Mouse (Mus musculus) forebrain, postnatal 0 days (tissue): ENCODE data around the gene Gmnn. TPM values are rescaled to one million over a fixed set of nuclear protein-coding genes. Genes with fewer than 3 reads are reported as not detected.

Experiments used
- ATAC-seq: fragments of 200-750 bp; cut with Nextera tagmentation; 2 replicates; pipeline ENCODE4 v1.8.0; 2017; ENCODE audit warnings: mild to moderate bottlenecking, moderate library complexity
- DNase-seq: peaks from one replicate; pipeline ENCODE4 v3.0.0-alpha.2; 2015
- H3K27ac ChIP-seq: fragments of 300-500 bp; sonication (generic); 2 replicates; pipeline ENCODE4 v1.5.1; 2014; ENCODE audit warnings: low read depth, mild to moderate bottlenecking, antibody characterized with exemption, low read length, moderate library complexity, mixed read lengths
- H3K27me3 ChIP-seq: fragments of 300-500 bp; sonication (generic); 2 replicates; pipeline ENCODE4 v1.6.1; 2014; ENCODE audit warnings: mild to moderate bottlenecking, low read length, mixed read lengths; ENCODE audit not compliant: insufficient read depth
- H3K36me3 ChIP-seq: fragments of 300-500 bp; sonication (generic); 2 replicates; pipeline ENCODE4 v1.6.1; 2014; ENCODE audit warnings: mild to moderate bottlenecking, moderate library complexity; ENCODE audit not compliant: insufficient read depth
- H3K4me1 ChIP-seq: fragments of 300-500 bp; sonication (generic); 2 replicates; pipeline ENCODE4 v1.6.1; 2014; ENCODE audit warnings: antibody characterized with exemption; ENCODE audit not compliant: insufficient read depth
- H3K4me2 ChIP-seq: fragments of 300-500 bp; sonication (generic); 2 replicates; pipeline ENCODE4 v1.6.1; 2014; ENCODE audit warnings: low read depth, mild to moderate bottlenecking, moderate library complexity
- H3K4me3 ChIP-seq: fragments of 300-500 bp; sonication (generic); 2 replicates; pipeline ENCODE4 v1.5.1; 2014; ENCODE audit warnings: low read depth, low read length, mixed read lengths
- H3K9ac ChIP-seq: fragments of 300-500 bp; sonication (generic); 2 replicates; pipeline ENCODE4 v1.6.1; 2014; ENCODE audit warnings: mild to moderate bottlenecking
- H3K9me3 ChIP-seq: fragments of 300-500 bp; sonication (generic); 2 replicates; pipeline ENCODE4 v1.6.1; 2016; ENCODE audit warnings: low read length
- CTCF ChIP-seq: sonication (generic); IDR thresholded peaks from 2 replicates; pipeline ENCODE4 v1.5.1; 2016; ENCODE audit warnings: antibody characterized with exemption, control low read depth, low read depth
- WGBS: fragments of 180-500 bp; shearing (Covaris S2); extraction: QIAGEN DNeasy Blood & Tissue Kit; methylation state at CpG from one replicate; pipeline ENCODE4 v1.1.7; 2014; 5-methylcytosine and 5-hydroxymethylcytosine counted together
- polyA plus RNA-seq: library from polyadenylated mRNA; unstranded; fragments of >200 nt; fragmentation: Nextera tagmentation; extraction: Ambion mirVana; gene quantifications from 2 replicates; pipeline ENCODE4 v1.2.1, GENCODE M21; 2015
- total RNA-seq: library from RNA; depleted of rRNA; stranded (reverse); fragments of >200 nt; gene quantifications from 2 replicates; pipeline ENCODE4 v1.2.3, GENCODE M21; 2014

The Gmnn gene
- total and polyA plus RNA-seq, 2 experiments from 2014 or later = 5.5 to 12.9 TPM

DNA sequence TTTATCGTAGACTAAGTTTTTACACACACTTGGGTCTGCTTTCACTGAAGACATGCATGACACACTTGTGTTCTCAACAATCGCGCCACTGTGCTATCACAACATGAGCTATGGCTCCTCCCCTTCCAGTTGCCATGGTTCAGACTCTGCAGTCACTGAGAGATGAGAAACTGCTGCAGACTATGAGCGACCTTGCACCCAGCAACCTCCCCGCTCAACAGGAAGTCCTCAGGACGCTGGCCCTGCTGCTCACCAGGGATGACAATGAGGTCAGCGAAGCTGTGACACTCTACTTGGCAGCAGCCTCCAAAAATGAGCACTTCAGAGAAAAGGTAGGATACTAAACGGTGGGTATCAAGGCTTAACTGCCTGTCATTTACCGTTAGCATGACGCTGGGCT, 40.2 kb downstream of the Gmnn start:
- ATAC-seq (no peak), DNase-seq (no peak)
- H3K27me3 ChIP-seq = no peaks in the 10 kb centered on the region
- H3K4me3 ChIP-seq = no peak overlapping the region
- H3K36me3 ChIP-seq = peaks cover 38% of the 10 kb centered on the region
- WGBS = 85% methylated on average over 10 of the region's 10 CpGs
- H3K9me3 ChIP-seq = no peaks in the 10 kb centered on the region
- no peaks in the 10 kb centered on the region for H3K4me1 ChIP-seq
- no peak overlapping the region for H3K4me2 ChIP-seq
- H3K9ac ChIP-seq = no peak overlapping the region
- no peak for TF ChIP-seq CTCF
- no peak overlapping the region for H3K27ac ChIP-seq

DNA sequence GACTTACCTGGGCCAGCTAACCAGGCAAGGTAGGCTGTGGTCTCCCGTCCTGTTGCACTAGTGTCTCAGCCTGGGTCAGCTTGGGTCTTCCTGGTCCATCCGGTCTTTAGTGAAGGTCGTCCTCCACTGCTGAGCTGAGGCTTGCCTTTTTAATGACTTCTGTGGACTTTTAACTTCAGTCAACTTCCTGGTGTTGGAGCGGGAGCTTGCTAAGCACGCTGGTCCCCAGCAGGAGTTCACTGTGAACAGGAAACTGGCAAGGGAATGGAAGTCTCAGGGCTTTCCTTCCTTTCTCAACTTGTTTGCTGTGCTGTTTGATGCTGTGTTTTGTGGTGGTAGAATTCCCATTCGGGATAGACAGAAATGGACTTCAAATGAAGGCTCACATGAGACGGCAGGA, 44.0 kb downstream of the Gmnn start:
- Histone ChIP-seq H3K4me3 (no peak overlapping the region), H3K4me1 (no peaks in the 10 kb centered on the region), H3K27ac (no peak overlapping the region), H3K36me3 (peaks cover 51% of the 10 kb centered on the region), H3K4me2 (no peak overlapping the region), H3K27me3 (no peaks in the 10 kb centered on the region), H3K9ac (no peak overlapping the region), H3K9me3 (no peaks in the 10 kb centered on the region)
- TF ChIP-seq CTCF = no peak
- no peak for ATAC-seq
- DNase-seq = no peak
- WGBS = 84% methylated on average over 7 of the region's 7 CpGs

DNA sequence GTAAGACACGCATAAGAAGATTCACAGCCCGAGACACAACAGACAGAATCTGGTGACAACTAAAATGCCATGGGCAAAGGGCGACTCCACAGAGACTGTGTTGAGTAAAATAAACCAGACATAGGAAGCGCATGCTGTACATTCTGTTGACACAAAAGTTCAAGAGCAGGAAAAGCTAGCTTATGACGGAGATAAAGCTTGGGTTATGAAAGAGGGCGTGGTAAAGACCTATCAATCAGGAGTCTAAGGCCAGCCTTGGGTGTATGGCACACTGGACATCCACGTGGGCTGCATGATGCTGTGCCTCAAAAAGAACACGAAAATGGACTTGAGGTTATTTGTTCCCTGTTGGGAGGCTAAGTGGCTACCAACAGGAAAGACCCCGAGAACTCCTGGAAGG, 45.3 kb downstream of the Gmnn start:
- no peak overlapping the region for H3K4me3 ChIP-seq
- 86% methylated on average over 9 of the region's 9 CpGs for WGBS
- no peak overlapping the region for H3K27ac ChIP-seq
- H3K9me3 ChIP-seq = no peaks in the 10 kb centered on the region
- H3K4me1 ChIP-seq = no peaks in the 10 kb centered on the region
- DNase-seq (no peak), ATAC-seq (no peak)
- H3K4me2 ChIP-seq = no peak overlapping the region
- TF ChIP-seq CTCF = no peak
- H3K36me3 ChIP-seq = peaks cover 47% of the 10 kb centered on the region
- H3K27me3 ChIP-seq = no peaks in the 10 kb centered on the region
- no peak overlapping the region for H3K9ac ChIP-seq

DNA sequence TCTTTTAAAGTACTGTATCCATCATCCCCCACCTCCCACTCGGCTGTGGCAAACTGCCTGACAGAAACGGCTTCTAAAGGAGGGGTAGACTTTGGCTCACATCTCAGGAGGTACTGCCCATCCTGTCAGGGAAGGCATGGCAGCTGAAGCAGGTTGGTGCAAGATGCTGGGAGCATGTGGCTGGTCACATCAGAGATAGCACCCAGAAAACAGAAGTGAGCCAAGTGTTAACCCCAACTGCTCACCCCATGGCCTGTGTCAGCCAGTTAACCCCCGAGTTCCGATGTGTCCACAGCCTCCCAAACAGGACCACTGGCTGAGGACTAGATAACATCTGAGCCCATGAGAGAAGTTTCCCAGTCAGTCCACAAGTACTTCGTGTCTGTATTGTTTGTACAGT, 46.1 kb downstream of the Gmnn start:
- Histone ChIP-seq H3K27me3 (no peaks in the 10 kb centered on the region), H3K27ac (no peak overlapping the region), H3K36me3 (peaks cover 47% of the 10 kb centered on the region), H3K4me2 (no peak overlapping the region), H3K9ac (no peak overlapping the region), H3K4me1 (no peaks in the 10 kb centered on the region), H3K4me3 (no peak overlapping the region), H3K9me3 (no peaks in the 10 kb centered on the region)
- ATAC-seq (no peak), DNase-seq (no peak)
- 66% methylated on average over 5 of the region's 5 CpGs for WGBS
- no peak for TF ChIP-seq CTCF

DNA sequence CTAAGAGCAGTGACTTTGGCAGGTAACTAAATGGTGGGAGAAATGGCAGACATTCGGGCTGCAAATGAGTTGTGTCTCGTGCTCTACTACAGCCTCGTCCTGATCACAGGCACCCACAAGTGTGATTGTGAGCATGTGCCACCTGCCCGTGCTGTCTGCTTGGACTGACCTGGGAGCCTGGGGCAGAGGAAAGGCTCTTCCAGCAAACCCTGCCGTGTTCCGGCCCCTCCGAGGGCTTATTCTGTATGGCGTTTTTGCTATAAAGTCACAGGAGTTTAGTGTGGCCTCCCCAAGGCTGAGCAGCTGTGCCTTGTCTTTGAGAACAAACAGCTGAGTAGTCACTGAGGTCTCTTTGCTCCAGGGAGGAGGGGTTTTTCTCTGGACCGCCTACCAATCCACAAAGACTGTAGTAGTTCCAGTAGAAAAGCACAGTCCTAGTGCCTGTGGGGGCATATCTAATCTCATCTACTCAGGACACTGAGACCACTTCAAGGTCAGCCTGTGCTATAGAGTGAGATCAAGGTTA, 47.3 kb downstream of the Gmnn start:
- no peak overlapping the region for H3K4me2 ChIP-seq
- H3K27ac ChIP-seq = no peak overlapping the region
- H3K4me3 ChIP-seq = no peak overlapping the region
- no peak for TF ChIP-seq CTCF
- no peak for ATAC-seq
- DNase-seq = no peak
- no peaks in the 10 kb centered on the region for H3K27me3 ChIP-seq
- 87% methylated on average over 9 of the region's 9 CpGs for WGBS
- H3K36me3 ChIP-seq = peaks cover 50% of the 10 kb centered on the region
- H3K4me1 ChIP-seq = no peaks in the 10 kb centered on the region
- no peak overlapping the region for H3K9ac ChIP-seq
- no peaks in the 10 kb centered on the region for H3K9me3 ChIP-seq

DNA sequence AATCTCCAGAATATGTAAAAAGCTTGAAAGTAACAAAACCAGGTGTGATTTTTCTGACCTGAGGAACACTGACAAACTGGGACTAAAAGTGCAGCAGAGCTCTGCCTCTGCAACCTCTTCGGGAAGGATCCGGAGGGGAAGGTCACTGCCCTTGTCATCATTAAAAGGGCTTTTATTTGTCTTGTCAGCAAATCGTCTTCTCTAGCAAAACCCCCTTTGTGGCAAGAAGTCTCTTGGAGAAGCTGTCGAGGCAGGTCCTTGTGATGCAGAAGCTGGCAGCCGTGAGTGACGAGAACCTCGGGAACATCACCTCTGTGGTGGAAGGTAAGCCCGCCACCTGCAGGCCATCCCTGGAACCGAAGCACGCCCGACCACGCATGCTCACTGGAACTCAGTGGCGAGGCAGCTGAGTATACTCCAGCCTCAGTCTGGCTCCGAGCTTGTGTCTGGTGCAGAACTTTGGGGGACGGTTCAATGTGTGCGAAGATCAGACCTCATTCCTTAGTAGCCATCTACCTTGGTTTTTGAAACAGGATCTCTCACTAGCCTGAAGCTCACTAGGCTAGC, 48.2 kb downstream of the Gmnn start:
- H3K9me3 ChIP-seq = no peaks in the 10 kb centered on the region
- DNase-seq = peak; percentile 90
- H3K9ac ChIP-seq = no peak overlapping the region
- no peaks in the 10 kb centered on the region for H3K27me3 ChIP-seq
- H3K4me2 ChIP-seq = peak overlapping the region; percentile 32
- peak; percentile 94 for TF ChIP-seq CTCF
- H3K27ac ChIP-seq = no peak overlapping the region
- H3K36me3 ChIP-seq = peaks cover 45% of the 10 kb centered on the region
- no peaks in the 10 kb centered on the region for H3K4me1 ChIP-seq
- no peak overlapping the region for H3K4me3 ChIP-seq
- 10% methylated on average over 16 of the region's 16 CpGs for WGBS
- peak; percentile 96 for ATAC-seq

DNA sequence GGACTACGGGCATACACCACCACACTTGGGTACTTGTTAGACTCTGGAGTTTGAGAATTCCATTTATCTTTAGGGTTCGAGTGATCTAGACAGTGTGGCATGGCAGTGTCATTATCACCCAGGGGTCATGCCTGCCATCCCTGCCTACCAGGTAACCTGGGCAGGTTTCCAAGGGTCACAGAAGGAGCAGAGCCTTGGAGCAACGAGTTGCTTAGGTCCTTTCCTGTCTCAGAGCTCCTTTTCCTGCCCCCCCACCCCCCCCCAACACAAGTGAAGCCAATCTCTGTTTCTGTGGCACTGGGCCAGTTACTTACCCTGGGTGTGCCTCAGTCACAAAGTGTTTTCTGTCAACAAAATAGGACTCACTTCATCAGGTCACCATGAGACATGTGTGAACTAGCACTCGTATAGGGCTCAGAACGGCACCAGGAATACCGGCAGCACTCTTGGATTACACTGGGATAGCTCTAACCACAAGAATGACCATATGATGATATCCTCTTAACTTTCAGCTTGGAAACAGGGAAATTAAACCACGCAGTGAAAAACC, 49.1 kb downstream of the Gmnn start:
- DNase-seq (no peak), ATAC-seq (no peak)
- Histone ChIP-seq H3K27me3 (no peaks in the 10 kb centered on the region), H3K27ac (no peak overlapping the region), H3K4me1 (no peaks in the 10 kb centered on the region), H3K4me2 (no peak overlapping the region), H3K4me3 (no peak overlapping the region), H3K36me3 (peaks cover 36% of the 10 kb centered on the region), H3K9me3 (no peaks in the 10 kb centered on the region), H3K9ac (no peak overlapping the region)
- WGBS = 86% methylated on average over 7 of the region's 7 CpGs
- no peak for TF ChIP-seq CTCF
